Mouse (Mus musculus) lung, adult 2 months (tissue): ENCODE results near the gene 2410015M20Rik.

Source experiments
- CTCF ChIP-seq: fragments of 200-500 bp; IDR thresholded peaks from 2 replicates; pipeline ENCODE4 v1.5.1; 2011; ENCODE audit warnings: mild to moderate bottlenecking, low read length, control low read depth; ENCODE audit not compliant: insufficient read depth
- POLR2A ChIP-seq: fragments of 200-500 bp; IDR thresholded peaks from 2 replicates; pipeline ENCODE4 v1.6.1; 2011; ENCODE audit warnings: low read depth, mild to moderate bottlenecking, control low read depth, low read length, borderline replicate concordance; ENCODE audit errors: extremely low read depth

DNA sequence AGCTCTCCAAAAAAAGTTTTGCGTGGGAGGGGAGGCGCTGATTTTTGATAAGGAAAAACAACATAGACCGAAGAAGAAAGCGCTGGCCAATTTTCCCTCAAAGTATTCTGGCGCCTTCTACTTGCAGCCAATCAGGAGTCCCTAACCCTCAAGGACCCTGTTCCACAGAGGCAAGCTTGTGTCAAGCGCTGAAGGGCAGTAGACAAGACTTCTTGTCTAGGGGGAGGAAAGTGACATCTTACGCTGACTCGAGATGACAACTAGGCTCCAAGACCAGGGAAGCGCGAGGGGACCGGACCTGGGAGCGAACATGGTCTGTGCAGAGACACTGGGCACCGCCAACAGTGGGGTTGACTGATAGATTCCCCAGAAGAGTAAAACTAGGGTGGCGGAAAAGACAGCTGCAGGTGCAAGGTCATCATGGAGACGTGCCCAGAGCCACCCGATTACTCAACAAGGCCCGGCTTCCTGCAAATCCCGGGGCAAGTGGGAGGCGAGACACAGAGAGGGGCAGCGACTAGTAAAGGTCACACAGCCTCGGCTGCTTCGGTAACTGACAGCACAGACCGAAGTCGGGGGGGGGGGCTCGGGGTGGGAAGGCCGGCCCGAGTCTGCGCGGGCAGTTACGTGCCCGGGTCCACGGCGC is 25.8 kb downstream of the 2410015M20Rik start:
- TF ChIP-seq POLR2A (no peak), CTCF (no peak)
